Mouse (Mus musculus) limb, embryonic 14.5 days (tissue): ENCODE results near the gene Adam10. TPM values are rescaled to one million over a fixed set of nuclear protein-coding genes. Genes with fewer than 3 reads are reported as not detected.

Source experiments
- ATAC-seq: fragments of 200-750 bp; cut with Nextera tagmentation; 2 replicates; pipeline ENCODE4 v1.8.0; 2017; ENCODE audit warnings: low read depth, moderate number of reproducible peaks, moderate TSS enrichment; ENCODE audit not compliant: low FRiP score
- DNase-seq: peaks from one replicate; pipeline ENCODE4 v3.0.0-alpha.2; 2015; ENCODE audit warnings: low spot score
- H3K27ac ChIP-seq: fragments of 300-500 bp; sonication (generic); replicated peaks from 2 replicates; pipeline ENCODE4 v1.5.1; 2014; ENCODE audit warnings: low read depth, mild to moderate bottlenecking, low read length, moderate library complexity, mixed read lengths
- H3K27me3 ChIP-seq: fragments of 300-500 bp; sonication (generic); 2 replicates; pipeline ENCODE4 v1.6.1; 2014; ENCODE audit warnings: low read length, mixed read lengths; ENCODE audit not compliant: control insufficient read depth, insufficient read depth
- H3K36me3 ChIP-seq: fragments of 300-500 bp; sonication (generic); 2 replicates; pipeline ENCODE4 v1.6.1; 2014; ENCODE audit warnings: mild to moderate bottlenecking, low read length, moderate library complexity, mixed read lengths; ENCODE audit not compliant: control insufficient read depth, insufficient read depth
- H3K4me1 ChIP-seq: fragments of 300-500 bp; sonication (generic); 2 replicates; pipeline ENCODE4 v1.6.1; 2014; ENCODE audit warnings: antibody characterized with exemption, low read length, mixed read lengths; ENCODE audit not compliant: control insufficient read depth, insufficient read depth
- H3K4me2 ChIP-seq: fragments of 300-500 bp; sonication (generic); replicated peaks from 2 replicates; pipeline ENCODE4 v1.6.1; 2014; ENCODE audit warnings: low read depth, mild to moderate bottlenecking, low read length, moderate library complexity; ENCODE audit not compliant: severe bottlenecking
- H3K4me3 ChIP-seq: fragments of 300-500 bp; sonication (generic); replicated peaks from 2 replicates; pipeline ENCODE4 v1.5.1; 2014; ENCODE audit warnings: low read length
- H3K9ac ChIP-seq: fragments of 300-500 bp; sonication (generic); 2 replicates; pipeline ENCODE4 v1.6.1; 2014; ENCODE audit warnings: mild to moderate bottlenecking, low read depth, low read length, moderate library complexity; ENCODE audit not compliant: severe bottlenecking
- H3K9me3 ChIP-seq: fragments of 300-500 bp; sonication (generic); 2 replicates; pipeline ENCODE4 v1.6.1; 2016; ENCODE audit warnings: low read length; ENCODE audit not compliant: control insufficient read depth
- POLR2A ChIP-seq: fragments of 200-500 bp; IDR thresholded peaks from 2 replicates; pipeline ENCODE4 v1.8.0; 2012; ENCODE audit warnings: inconsistent platforms, mild to moderate bottlenecking, moderate library complexity, borderline replicate concordance; ENCODE audit not compliant: insufficient read depth, insufficient read length; ENCODE audit errors: extremely low read depth
- WGBS: fragments of 180-500 bp; shearing (Covaris S2); extraction: QIAGEN DNeasy Blood & Tissue Kit; methylation state at CpG from one replicate; pipeline ENCODE4 v1.1.7; 2014; 5-methylcytosine and 5-hydroxymethylcytosine counted together
- polyA plus RNA-seq, 2 experiments: library from polyadenylated mRNA; depleted of rRNA in 1 of 2; stranded (reverse) in 1 of 2; unstranded in 1 of 2; fragments of >200 nt; fragmentation: Nextera tagmentation in 1 of 2; extraction: Ambion mirVana in 1 of 2; gene quantifications; 2 replicates each; pipeline versions ENCODE4 v1.2.1 to v1.2.3; 2012 to 2014

The Adam10 gene
- polyA plus RNA-seq, 2 experiments = 41.3 to 58.2 TPM

- ATAC-seq (no peak), DNase-seq (no peak)
- 95% methylated on average over 2 of the region's 2 CpGs for WGBS
- Histone ChIP-seq H3K4me2 (no peak overlapping the region), H3K9me3 (no peaks in the 10 kb centered on the region), H3K4me1 (no peaks in the 10 kb centered on the region), H3K4me3 (no peak overlapping the region), H3K27me3 (no peaks in the 10 kb centered on the region), H3K9ac (no peak overlapping the region), H3K36me3 (peaks cover 19% of the 10 kb centered on the region), H3K27ac (no peak overlapping the region)
- no peak for TF ChIP-seq POLR2A
Observed at GRCm38 (mm10) chr9:70775517-70775916, 96.7 kb downstream of the Adam10 start.

- 54% methylated on average over 3 of the region's 3 CpGs for WGBS
- Histone ChIP-seq H3K27ac (no peak overlapping the region), H3K27me3 (no peaks in the 10 kb centered on the region), H3K36me3 (peaks cover 9% of the 10 kb centered on the region), H3K4me2 (no peak overlapping the region), H3K4me3 (no peak overlapping the region), H3K4me1 (no peaks in the 10 kb centered on the region), H3K9me3 (no peaks in the 10 kb centered on the region), H3K9ac (no peak overlapping the region)
- TF ChIP-seq POLR2A = no peak
- DNase-seq (no peak), ATAC-seq (no peak)
Observed at GRCm38 (mm10) chr9:70782191-70782590, 103.4 kb downstream of the Adam10 start.

- Histone ChIP-seq H3K27me3 (no peaks in the 10 kb centered on the region), H3K4me2 (no peak overlapping the region), H3K4me1 (no peaks in the 10 kb centered on the region), H3K9ac (no peak overlapping the region), H3K36me3 (no peaks in the 10 kb centered on the region; the same call in 1 of the 2 replicates), H3K9me3 (no peaks in the 10 kb centered on the region), H3K4me3 (no peak overlapping the region), H3K27ac (no peak overlapping the region)
- no peak for TF ChIP-seq POLR2A
- WGBS = 86% methylated on average over 7 of the region's 7 CpGs
- no peak for DNase-seq
- ATAC-seq = no peak
Observed at GRCm38 (mm10) chr9:70788705-70789104, 109.9 kb downstream of the Adam10 start.

GRCm38 (mm10) chr9:70790621-70791020 is 111.8 kb downstream of the Adam10 start:
- 89% methylated on average over 4 of the region's 4 CpGs for WGBS
- DNase-seq (no peak), ATAC-seq (no peak)
- Histone ChIP-seq H3K27me3 (no peaks in the 10 kb centered on the region), H3K4me2 (no peak overlapping the region), H3K4me1 (no peaks in the 10 kb centered on the region), H3K9me3 (no peaks in the 10 kb centered on the region), H3K36me3 (no peaks in the 10 kb centered on the region), H3K9ac (no peak overlapping the region), H3K4me3 (no peak overlapping the region), H3K27ac (no peak overlapping the region)
- no peak for TF ChIP-seq POLR2A

- WGBS = 65% methylated on average over 15 of the region's 15 CpGs
- Histone ChIP-seq H3K4me2 (no peak overlapping the region), H3K27ac (no peak overlapping the region), H3K27me3 (no peaks in the 10 kb centered on the region), H3K4me3 (no peak overlapping the region), H3K36me3 (no peaks in the 10 kb centered on the region), H3K9ac (no peak overlapping the region), H3K4me1 (no peaks in the 10 kb centered on the region), H3K9me3 (no peaks in the 10 kb centered on the region)
- DNase-seq = peak; percentile 13
- no peak for ATAC-seq
- TF ChIP-seq POLR2A = no peak
Observed at GRCm38 (mm10) chr9:70794643-70795438, 116.0 kb downstream of the Adam10 start.

- 66% methylated on average over 2 of the region's 2 CpGs for WGBS
- TF ChIP-seq POLR2A = no peak
- H3K27ac ChIP-seq = no peak overlapping the region
- no peak overlapping the region for H3K4me2 ChIP-seq
- no peaks in the 10 kb centered on the region for H3K4me1 ChIP-seq
- DNase-seq (no peak), ATAC-seq (no peak)
- no peak overlapping the region for H3K4me3 ChIP-seq
- H3K9ac ChIP-seq = no peak overlapping the region
- no peaks in the 10 kb centered on the region for H3K27me3 ChIP-seq
- no peaks in the 10 kb centered on the region for H3K36me3 ChIP-seq
- no peaks in the 10 kb centered on the region for H3K9me3 ChIP-seq
Observed at GRCm38 (mm10) chr9:70795439-70795757, 116.6 kb downstream of the Adam10 start.
